In the genomic region with DNA sequence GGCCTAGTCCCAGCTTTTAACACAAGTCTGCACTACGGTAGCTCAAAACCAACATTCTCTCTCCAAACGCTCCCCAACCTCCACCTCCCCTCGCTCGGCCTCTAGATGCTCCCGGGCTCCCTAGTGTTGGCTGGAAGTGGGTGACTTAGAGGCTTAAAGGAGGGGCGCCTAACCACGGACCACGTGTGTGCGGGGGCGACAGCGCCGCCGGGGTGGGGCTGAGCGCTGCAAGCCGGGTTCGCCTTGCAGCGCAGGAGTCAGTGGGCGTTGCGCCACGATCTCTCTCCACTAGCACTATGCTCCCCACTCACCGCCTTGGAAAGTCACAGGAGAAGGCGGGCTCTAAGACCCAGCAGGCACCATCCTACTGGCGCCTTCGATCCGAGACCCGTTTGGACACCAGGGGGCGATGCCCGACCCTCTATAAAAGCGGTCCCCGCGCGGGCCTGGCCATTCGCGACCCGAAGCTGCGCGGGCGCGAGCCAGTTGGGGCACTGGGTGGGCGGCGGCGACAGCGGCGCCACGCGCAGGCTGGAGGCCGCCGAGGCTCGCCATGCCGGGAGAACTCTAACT, we compare ENCODE assay signal across 8 mouse cellular contexts. TPM values are rescaled to one million over a fixed set of nuclear protein-coding genes. Genes with fewer than 3 reads are reported as not detected.
DNase-seq lines count a peak whose midpoint lies in the region; ATAC-seq lines count a peak whose summit lies in the region.

A gene (plus strand): TSS at position 453 of the 573 bp plus-strand sequence.

- peak within 1 kb of the TSS; percentile 41 for H3K9ac ChIP-seq in midbrain, embryonic 12.5 days (replicated peaks)

- DNase-seq in adrenal gland, adult 8-10 months: peak; percentile 92
- peak; percentile 91 for DNase-seq in embryo, embryonic 9.5 days (ENCODE audit: extremely low spot score)
- peak; percentile 100 for DNase-seq in heart, adult 11 months
- peak; percentile 98 for DNase-seq in kidney, adult 18-20 months
- peak; percentile 98 for DNase-seq in limb, embryonic 10.5 days (ENCODE audit: low spot score)
- peak; percentile 95 for DNase-seq in skeletal muscle tissue, adult 2 months (ENCODE audit: low read depth, low spot score)

- peaks cover 96% of the 10 kb centered on the region for H3K27me3 ChIP-seq in limb, embryonic 10.5 days (ENCODE audit: low read depth, poor library complexity, severe bottlenecking)
- peaks cover 80% of the 10 kb centered on the region for H3K27me3 ChIP-seq in midbrain, embryonic 12.5 days

- 1% methylated on average over 50 of the region's 50 CpGs for WGBS in limb, embryonic 10.5 days
- under 1% methylated on average over 50 of the region's 50 CpGs for WGBS in midbrain, embryonic 12.5 days

- H3K4me1 ChIP-seq in limb, embryonic 10.5 days: peaks cover 36% of the 10 kb centered on the region
- peaks cover 21% of the 10 kb centered on the region for H3K4me1 ChIP-seq in midbrain, embryonic 12.5 days

- H3K4me2 ChIP-seq in midbrain, embryonic 12.5 days (replicated peaks): peak within 1 kb of the TSS; percentile 97

- peak within 1 kb of the TSS; percentile 76 for H3K27ac ChIP-seq in limb, embryonic 10.5 days
- no peak within 1 kb of the TSS for H3K27ac ChIP-seq in midbrain, embryonic 12.5 days (replicated peaks)

- H3K36me3 ChIP-seq in limb, embryonic 10.5 days: no peaks in the 10 kb centered on the region
- H3K36me3 ChIP-seq in midbrain, embryonic 12.5 days: no peaks in the 10 kb centered on the region

- H3K9me3 ChIP-seq in limb, embryonic 10.5 days (replicated peaks): no peaks in the 10 kb centered on the region
- no peaks in the 10 kb centered on the region for H3K9me3 ChIP-seq in midbrain, embryonic 12.5 days

- H3K4me3 ChIP-seq in limb, embryonic 10.5 days: peak within 1 kb of the TSS; percentile 65
- H3K4me3 ChIP-seq in midbrain, embryonic 12.5 days: peak within 1 kb of the TSS; percentile 57

- ATAC-seq in midbrain, embryonic 12.5 days (ENCODE audit: low FRiP score, low read depth): peak; percentile 88
- ATAC-seq in erythroid progenitor cell, adult 5-6 weeks (replicated peaks; ENCODE audit: low FRiP score, poor library complexity, severe bottlenecking): no peak

RNA-seq across cellular contexts. Expression of the gene that starts here (rescaled TPM):
- total RNA-seq in adrenal gland, adult 8-10 months (2022): 100 to 1,000 TPM in 2 of 4 experiments, 10 to 100 TPM in 2; 45.2 to 106 (median 92.9) TPM
- polyA plus RNA-seq in limb, embryonic 10.5 days (2016; fragmentation: Nextera tagmentation; extraction: Ambion mirVana): 0.25 and 0.40 TPM in 2 replicates
- 0.77 TPM in 2 replicates for polyA plus RNA-seq in midbrain, embryonic 12.5 days (2016; fragmentation: Nextera tagmentation; extraction: Ambion mirVana)
- total RNA-seq in erythroid progenitor cell, adult 5-6 weeks (2015; ENCODE audit: low replicate concordance): 8.3 and 9.6 TPM in 2 replicates
- total RNA-seq in erythroid progenitor cell, adult 5-6 weeks (2017; ENCODE audit: low replicate concordance): 0.30 and 1.3 TPM in 2 replicates

Comparison
In these comparisons a context has a peak if more than half of its experiments do, and no peak if none do; other contexts are left out.
1. RNA of the gene that starts here (total RNA-seq): 45.2 to 106 TPM in adrenal gland, adult 8-10 months; 0.30 to 9.6 TPM in erythroid progenitor cell, adult 5-6 weeks; every median in the first group is over 4 times any median in the second.
2. Peak in DNase-seq, H3K4me3 ChIP-seq and H3K27ac ChIP-seq in limb, embryonic 10.5 days; RNA of the gene not detected or under 1 TPM.
3. Peak in ATAC-seq, H3K4me3 ChIP-seq, H3K9ac ChIP-seq and H3K4me2 ChIP-seq in midbrain, embryonic 12.5 days; RNA of the gene not detected or under 1 TPM.
4. Peak in every context shown above with its lines, with median percentiles within 50 percentile points of each other: DNase-seq.